Mouse (Mus musculus) cerebellum, adult 2 months (tissue): ENCODE results near the gene Nkd2.

Experiments used
- CTCF ChIP-seq: fragments of 200-500 bp; IDR thresholded peaks from 2 replicates; pipeline ENCODE4 v1.5.1; 2011; ENCODE audit warnings: low read depth, mild to moderate bottlenecking, control low read depth, low read length, moderate library complexity, borderline replicate concordance; ENCODE audit not compliant: insufficient read depth
- POLR2A ChIP-seq: fragments of 200-500 bp; IDR thresholded peaks from 2 replicates; pipeline ENCODE4 v1.6.1; 2011; ENCODE audit warnings: low read length, control low read depth, borderline replicate concordance; ENCODE audit not compliant: insufficient read depth

- TF ChIP-seq CTCF (no peak), POLR2A (no peak)
Observed at GRCm38 (mm10) chr13:73803450-73804178, 43.8 kb downstream of the Nkd2 start.
